Mouse (Mus musculus) midbrain, postnatal 0 days (tissue): ENCODE data around the gene Cpm. TPM values are rescaled to one million over a fixed set of nuclear protein-coding genes. Genes with fewer than 3 reads are reported as not detected.

Source experiments
- ATAC-seq: fragments of 200-750 bp; cut with Nextera tagmentation; 2 replicates; pipeline ENCODE4 v1.8.0; 2017; ENCODE audit warnings: moderate number of reproducible peaks, mild to moderate bottlenecking, moderate TSS enrichment, moderate library complexity; ENCODE audit not compliant: low FRiP score
- DNase-seq: peaks from one replicate; pipeline ENCODE4 v3.0.0-alpha.2; 2015; ENCODE audit warnings: low spot score
- H3K27ac ChIP-seq: fragments of 300-500 bp; sonication (generic); 2 replicates; pipeline ENCODE4 v1.5.1; 2014; ENCODE audit warnings: low read depth, mild to moderate bottlenecking, low read length, mixed read lengths
- H3K27me3 ChIP-seq: fragments of 300-500 bp; sonication (generic); 2 replicates; pipeline ENCODE4 v1.6.1; 2014; ENCODE audit warnings: low read length, control low read depth, mixed read lengths; ENCODE audit not compliant: insufficient read depth
- H3K36me3 ChIP-seq: fragments of 300-500 bp; sonication (generic); 2 replicates; pipeline ENCODE4 v1.6.1; 2014; ENCODE audit warnings: low read length, control low read depth, mixed read lengths; ENCODE audit not compliant: insufficient read depth
- H3K4me1 ChIP-seq: fragments of 300-500 bp; sonication (generic); 2 replicates; pipeline ENCODE4 v1.6.1; 2014; ENCODE audit warnings: mild to moderate bottlenecking, control low read depth, antibody characterized with exemption, low read length, mixed read lengths; ENCODE audit not compliant: insufficient read depth
- H3K4me2 ChIP-seq: fragments of 300-500 bp; sonication (generic); 2 replicates; pipeline ENCODE4 v1.6.1; 2014; ENCODE audit warnings: low read depth, mild to moderate bottlenecking, low read length, mixed read lengths; ENCODE audit not compliant: poor library complexity, severe bottlenecking
- H3K4me3 ChIP-seq: fragments of 300-500 bp; sonication (generic); 2 replicates; pipeline ENCODE4 v1.5.1; 2014; ENCODE audit warnings: low read depth, mild to moderate bottlenecking, low read length, moderate library complexity
- H3K9ac ChIP-seq: fragments of 300-500 bp; sonication (generic); replicated peaks from 2 replicates; pipeline ENCODE4 v1.6.1; 2014; ENCODE audit warnings: mild to moderate bottlenecking, low read length, moderate library complexity, mixed read lengths; ENCODE audit not compliant: poor library complexity, severe bottlenecking
- H3K9me3 ChIP-seq: fragments of 300-500 bp; sonication (generic); 2 replicates; pipeline ENCODE4 v1.6.1; 2016; ENCODE audit warnings: low read length, control low read depth
- CTCF ChIP-seq: IDR thresholded peaks from 2 replicates; pipeline ENCODE4 v1.5.1; 2016; ENCODE audit warnings: antibody characterized with exemption, mild to moderate bottlenecking
- WGBS: fragments of 180-500 bp; shearing (Covaris S2); extraction: QIAGEN DNeasy Blood & Tissue Kit; methylation state at CpG from one replicate; pipeline ENCODE4 v1.1.7; 2014; 5-methylcytosine and 5-hydroxymethylcytosine counted together
- polyA plus RNA-seq: library from polyadenylated mRNA; unstranded; fragments of >200 nt; fragmentation: Nextera tagmentation; extraction: Ambion mirVana; gene quantifications from 2 replicates; pipeline ENCODE4 v1.2.1, GENCODE M21; 2015
- total RNA-seq: library from RNA; depleted of rRNA; stranded (reverse); fragments of >200 nt; gene quantifications from 2 replicates; pipeline ENCODE4 v1.2.3, GENCODE M21; 2014

Gene Cpm
- total and polyA plus RNA-seq, 2 experiments from 2014 or later: 3.9 to 7.9 TPM

GRCm38 (mm10) chr10:117601146-117602035, 27.9 kb upstream of the Cpm start:
- H3K27me3 ChIP-seq: no peaks in the 10 kb centered on the region
- no peak for ATAC-seq
- WGBS: 78% methylated on average over 8 of the region's 8 CpGs

GRCm38 (mm10) chr10:117602325-117603129, 26.8 kb upstream of the Cpm start:
- 90% methylated on average over 3 of the region's 3 CpGs for WGBS
- DNase-seq (no peak), ATAC-seq (no peak)
- H3K4me3 ChIP-seq: no peak overlapping the region
- no peak overlapping the region for H3K9ac ChIP-seq
- TF ChIP-seq CTCF: no peak
- H3K36me3 ChIP-seq: no peaks in the 10 kb centered on the region
- no peaks in the 10 kb centered on the region for H3K27me3 ChIP-seq
- no peak overlapping the region for H3K4me2 ChIP-seq
- no peaks in the 10 kb centered on the region for H3K9me3 ChIP-seq
- H3K4me1 ChIP-seq: no peaks in the 10 kb centered on the region
- H3K27ac ChIP-seq: no peak overlapping the region

More at GRCm38 (mm10) chr10:117601146-117602035, 27.9 kb upstream of the Cpm start:
- no peaks in the 10 kb centered on the region for H3K36me3 ChIP-seq
- no peaks in the 10 kb centered on the region for H3K4me1 ChIP-seq
- H3K9ac ChIP-seq: no peak overlapping the region
- DNase-seq: no peak
- H3K27ac ChIP-seq: no peak overlapping the region
- H3K9me3 ChIP-seq: no peaks in the 10 kb centered on the region
- no peak for TF ChIP-seq CTCF
- no peak overlapping the region for H3K4me3 ChIP-seq
- H3K4me2 ChIP-seq: no peak overlapping the region

- H3K4me1 ChIP-seq: no peaks in the 10 kb centered on the region
- no peaks in the 10 kb centered on the region for H3K36me3 ChIP-seq
- no peak for TF ChIP-seq CTCF
- no peaks in the 10 kb centered on the region for H3K9me3 ChIP-seq
- H3K4me2 ChIP-seq: no peak overlapping the region
- H3K4me3 ChIP-seq: no peak overlapping the region
- no peak overlapping the region for H3K27ac ChIP-seq
- no peak overlapping the region for H3K9ac ChIP-seq
- no peaks in the 10 kb centered on the region for H3K27me3 ChIP-seq
- no peak for DNase-seq
- 81% methylated on average over 8 of the region's 8 CpGs for WGBS
- no peak for ATAC-seq
Observed at GRCm38 (mm10) chr10:117603130-117603833, 26.0 kb upstream of the Cpm start.

- Histone ChIP-seq H3K36me3 (no peaks in the 10 kb centered on the region), H3K27me3 (no peaks in the 10 kb centered on the region), H3K9me3 (no peaks in the 10 kb centered on the region), H3K4me1 (no peaks in the 10 kb centered on the region), H3K4me2 (no peak overlapping the region), H3K4me3 (no peak overlapping the region), H3K27ac (no peak overlapping the region), H3K9ac (no peak overlapping the region)
- no peak for TF ChIP-seq CTCF
- ATAC-seq (no peak), DNase-seq (no peak)
- WGBS: 89% methylated on average over 14 of the region's 14 CpGs
Observed at GRCm38 (mm10) chr10:117603834-117604623, 25.3 kb upstream of the Cpm start.

- TF ChIP-seq CTCF: no peak
- H3K36me3 ChIP-seq: no peaks in the 10 kb centered on the region
- no peaks in the 10 kb centered on the region for H3K4me1 ChIP-seq
- no peak overlapping the region for H3K27ac ChIP-seq
- DNase-seq: no peak
- H3K27me3 ChIP-seq: no peaks in the 10 kb centered on the region
- 85% methylated on average over 8 of the region's 8 CpGs for WGBS
- no peak overlapping the region for H3K4me2 ChIP-seq
- no peak overlapping the region for H3K4me3 ChIP-seq
- H3K9me3 ChIP-seq: no peaks in the 10 kb centered on the region
- H3K9ac ChIP-seq: no peak overlapping the region
- no peak for ATAC-seq
Observed at GRCm38 (mm10) chr10:117604624-117605282, 24.5 kb upstream of the Cpm start.
